Mouse (Mus musculus) liver, postnatal 0 days (tissue): ENCODE measurements around the gene Lrrc29. TPM values are rescaled to one million over a fixed set of nuclear protein-coding genes. Genes with fewer than 3 reads are reported as not detected.
A peak's percentile ranks its signal among the peaks of the same experiment; 100 is the strongest.

Experiments
- ATAC-seq: fragments of 200-750 bp; cut with Nextera tagmentation; 2 replicates; pipeline ENCODE4 v1.8.0; 2017; ENCODE audit warnings: mild to moderate bottlenecking, moderate library complexity
- DNase-seq: peaks from one replicate; pipeline ENCODE4 v3.0.0-alpha.2; 2016
- H3K27ac ChIP-seq: fragments of 300-500 bp; sonication (generic); 2 replicates; pipeline ENCODE4 v1.5.1; 2014; ENCODE audit warnings: antibody characterized with exemption, moderate library complexity, mild to moderate bottlenecking, low read depth
- H3K27me3 ChIP-seq: fragments of 300-500 bp; sonication (generic); 2 replicates; pipeline ENCODE4 v1.6.1; 2014; ENCODE audit warnings: low read length, control low read depth, mixed read lengths; ENCODE audit not compliant: insufficient read depth
- H3K36me3 ChIP-seq: fragments of 300-500 bp; sonication (generic); replicated peaks from 2 replicates; pipeline ENCODE4 v1.6.1; 2014; ENCODE audit warnings: mild to moderate bottlenecking, control low read depth, low read length, moderate library complexity, mixed read lengths; ENCODE audit not compliant: insufficient read depth
- H3K4me1 ChIP-seq: fragments of 300-500 bp; sonication (generic); 2 replicates; pipeline ENCODE4 v1.6.1; 2014; ENCODE audit warnings: antibody characterized with exemption, mild to moderate bottlenecking, control low read depth; ENCODE audit not compliant: insufficient read depth
- H3K4me2 ChIP-seq: fragments of 300-500 bp; sonication (generic); 2 replicates; pipeline ENCODE4 v1.6.1; 2014; ENCODE audit warnings: low read depth, mild to moderate bottlenecking, low read length, moderate library complexity, mixed read lengths
- H3K4me3 ChIP-seq: fragments of 300-500 bp; sonication (generic); 2 replicates; pipeline ENCODE4 v1.5.1; 2014; ENCODE audit warnings: low read depth, low read length
- H3K9ac ChIP-seq: fragments of 300-500 bp; sonication (generic); replicated peaks from 2 replicates; pipeline ENCODE4 v1.6.1; 2014; ENCODE audit warnings: mild to moderate bottlenecking, moderate library complexity
- H3K9me3 ChIP-seq: fragments of 300-500 bp; sonication (generic); 2 replicates; pipeline ENCODE4 v1.6.1; 2016; ENCODE audit warnings: mild to moderate bottlenecking, control low read depth, low read length, mixed read lengths
- CTCF ChIP-seq: sonication (generic); IDR thresholded peaks from 2 replicates; pipeline ENCODE4 v1.5.1; 2016; ENCODE audit warnings: antibody characterized with exemption, low read depth
- EP300 ChIP-seq: IDR thresholded peaks from 2 replicates; pipeline ENCODE4 v1.6.1; 2016; ENCODE audit warnings: antibody characterized with exemption, low read depth, mild to moderate bottlenecking
- WGBS: fragments of 180-500 bp; shearing (Covaris S2); extraction: QIAGEN DNeasy Blood & Tissue Kit; methylation state at CpG from one replicate; pipeline ENCODE4 v1.1.7; 2014; ENCODE audit not compliant: insufficient replicate concordance; 5-methylcytosine and 5-hydroxymethylcytosine counted together
- polyA plus RNA-seq: library from polyadenylated mRNA; unstranded; fragments of >200 nt; fragmentation: Nextera tagmentation; extraction: Ambion mirVana; gene quantifications from 2 replicates; pipeline ENCODE4 v1.2.1, GENCODE M21; 2015

Gene Lrrc29
- polyA plus RNA-seq, 1 experiment from 2014 or later = 7.7 TPM

- H3K4me1 ChIP-seq = peaks cover 42% of the 10 kb centered on the region
- ATAC-seq (no peak), DNase-seq (peak; percentile 46)
- H3K36me3 ChIP-seq = no peaks in the 10 kb centered on the region; the same call in 1 of the 2 replicates
- TF ChIP-seq CTCF (no peak), EP300 (no peak)
- 37% methylated on average over 7 of the region's 7 CpGs for WGBS
- H3K27ac ChIP-seq = peak overlapping the region; percentile 52
- H3K4me2 ChIP-seq = peak overlapping the region; percentile 83
- no peaks in the 10 kb centered on the region for H3K9me3 ChIP-seq
- peaks cover 32% of the 10 kb centered on the region for H3K27me3 ChIP-seq
- H3K9ac ChIP-seq = no peak overlapping the region
- H3K4me3 ChIP-seq = no peak overlapping the region
Measured at GRCm38 (mm10) chr8:105345061-105345975, 19.2 kb upstream of the Lrrc29 start.

- DNase-seq (no peak), ATAC-seq (no peak)
- 56% methylated on average over 6 of the region's 8 CpGs for WGBS
- no peaks in the 10 kb centered on the region; the same call in 1 of the 2 replicates for H3K36me3 ChIP-seq
- peaks cover 19% of the 10 kb centered on the region for H3K27me3 ChIP-seq
- peaks cover 48% of the 10 kb centered on the region for H3K4me1 ChIP-seq
- TF ChIP-seq EP300 = no peak
- no peak for TF ChIP-seq CTCF
- H3K9me3 ChIP-seq = no peaks in the 10 kb centered on the region
- H3K27ac ChIP-seq = no peak overlapping the region
- no peak overlapping the region for H3K9ac ChIP-seq
- no peak overlapping the region for H3K4me2 ChIP-seq
- H3K4me3 ChIP-seq = no peak overlapping the region
Measured at GRCm38 (mm10) chr8:105343791-105344574, 17.9 kb upstream of the Lrrc29 start.

- WGBS = 58% methylated on average over 4 of the region's 4 CpGs
- no peaks in the 10 kb centered on the region; the same call in none of the 2 replicates for H3K36me3 ChIP-seq
- no peaks in the 10 kb centered on the region for H3K9me3 ChIP-seq
- H3K9ac ChIP-seq = no peak overlapping the region
- ATAC-seq = no peak
- H3K27ac ChIP-seq = no peak overlapping the region
- H3K4me3 ChIP-seq = no peak overlapping the region
- H3K4me2 ChIP-seq = no peak overlapping the region
- H3K27me3 ChIP-seq = peaks cover 8% of the 10 kb centered on the region
- DNase-seq = no peak
- peaks cover 37% of the 10 kb centered on the region for H3K4me1 ChIP-seq
- TF ChIP-seq CTCF = no peak
Measured at GRCm38 (mm10) chr8:105342768-105343167, 16.7 kb upstream of the Lrrc29 start.

DNA sequence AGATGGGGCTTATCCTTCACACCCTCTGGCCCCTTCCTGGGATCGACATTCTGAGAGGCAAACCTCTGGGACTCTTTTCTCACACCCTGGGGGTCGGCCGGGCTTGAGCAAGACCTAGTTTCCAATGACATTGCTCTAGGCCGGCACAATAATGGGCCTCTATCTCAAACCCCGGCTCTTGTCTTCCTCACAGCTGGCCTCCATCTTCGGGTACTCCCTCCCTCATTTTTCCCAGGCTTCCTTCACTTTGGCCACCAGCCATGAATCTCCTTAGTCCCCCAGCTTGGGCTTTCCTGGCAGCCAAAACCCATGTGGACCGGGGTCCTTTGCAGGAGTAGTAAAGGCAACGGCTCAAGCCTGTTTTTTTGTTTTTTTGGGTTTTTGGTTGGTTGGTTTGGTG is 15.3 kb upstream of the Lrrc29 start:
- H3K36me3 ChIP-seq = no peaks in the 10 kb centered on the region; the same call in none of the 2 replicates
- H3K9ac ChIP-seq = no peak overlapping the region
- 57% methylated on average over 8 of the region's 8 CpGs for WGBS
- peak; percentile 14 for DNase-seq
- H3K27me3 ChIP-seq = no peaks in the 10 kb centered on the region
- H3K27ac ChIP-seq = no peak overlapping the region
- no peak overlapping the region for H3K4me3 ChIP-seq
- ATAC-seq = no peak
- peaks cover 26% of the 10 kb centered on the region for H3K4me1 ChIP-seq
- no peak overlapping the region for H3K4me2 ChIP-seq
- TF ChIP-seq CTCF = no peak
- no peak for TF ChIP-seq EP300
- H3K9me3 ChIP-seq = no peaks in the 10 kb centered on the region

DNA sequence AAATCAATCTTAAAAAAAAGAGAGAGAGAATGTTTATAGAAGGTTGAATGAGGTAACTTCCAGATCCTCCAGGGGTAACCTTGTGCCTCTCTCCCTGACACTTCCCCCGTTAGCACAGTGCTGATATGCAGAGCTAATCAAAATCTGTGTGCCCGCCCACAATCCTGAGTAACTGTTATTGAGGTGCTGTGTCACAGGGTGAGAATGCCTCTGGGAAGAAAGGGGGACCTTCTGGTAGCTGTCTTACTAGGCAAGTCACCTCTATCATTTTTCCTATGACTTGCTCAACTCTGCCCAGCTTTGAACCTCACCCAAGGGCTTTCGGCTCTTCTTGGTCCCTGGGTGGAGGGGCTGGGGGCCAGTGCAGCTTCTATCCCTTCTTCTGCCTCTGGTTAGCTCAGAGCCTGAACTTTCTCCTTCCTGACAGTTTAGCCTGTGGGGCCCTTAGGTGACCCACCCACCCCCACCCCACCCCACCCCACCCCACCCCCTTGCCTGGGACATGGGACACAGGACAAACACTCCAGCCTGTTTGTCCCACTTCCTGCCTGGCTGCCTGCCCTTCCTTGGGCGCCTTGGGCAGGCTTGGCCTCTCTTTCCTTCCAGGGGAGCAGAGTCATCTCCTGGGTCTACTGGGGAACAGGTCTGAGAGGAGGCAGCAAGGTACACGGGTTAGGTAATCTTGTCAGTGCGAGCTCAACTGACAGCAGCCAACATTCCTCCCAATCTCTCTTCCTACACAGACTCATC is 14.0 kb upstream of the Lrrc29 start:
- TF ChIP-seq EP300 (no peak), CTCF (no peak)
- no peak overlapping the region for H3K9ac ChIP-seq
- 42% methylated on average over 6 of the region's 6 CpGs for WGBS
- no peak overlapping the region for H3K4me3 ChIP-seq
- H3K4me2 ChIP-seq = no peak overlapping the region
- peak overlapping the region; percentile 44; the same call in 1 of the 2 replicates for H3K27ac ChIP-seq
- ATAC-seq = peak; percentile 50
- no peak for DNase-seq
- H3K9me3 ChIP-seq = no peaks in the 10 kb centered on the region
- H3K4me1 ChIP-seq = peaks cover 18% of the 10 kb centered on the region
- H3K27me3 ChIP-seq = no peaks in the 10 kb centered on the region
- peaks cover 4% of the 10 kb centered on the region for H3K36me3 ChIP-seq
